Mouse (Mus musculus): Measurements from ENCODE around the gene Otof.

DNA sequence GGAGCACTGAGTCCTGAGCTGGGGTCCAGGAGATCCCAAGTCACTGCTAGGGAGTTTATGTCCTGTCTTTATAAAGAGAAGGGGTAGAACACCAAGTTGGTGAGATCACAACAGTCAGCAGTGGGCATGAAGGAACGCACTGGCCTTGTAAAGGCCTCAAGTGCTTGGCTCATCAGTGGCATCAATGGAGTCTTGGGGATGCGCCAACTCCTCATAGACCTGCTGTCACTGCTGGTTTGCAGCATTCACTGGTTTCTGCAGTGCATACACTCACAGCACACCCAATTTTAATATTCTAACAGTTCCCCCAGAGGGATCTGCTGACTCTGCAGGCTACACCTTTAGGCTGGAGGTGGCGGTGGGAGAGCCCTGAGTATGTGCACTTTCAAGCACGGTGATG, 38.6 kb downstream of the Otof start:
- TF ChIP-seq CTCF (conservative IDR thresholded peaks at IDR 0.05; ENCODE audit: low read length) (no peak), POU5F1 (IDR thresholded peaks at IDR 0.05; ENCODE audit: borderline replicate concordance, low read length) (no peak)
